Mouse (Mus musculus): Measurements from ENCODE around the gene Crybg2. TPM values are rescaled to one million over a fixed set of nuclear protein-coding genes. Genes with fewer than 3 reads are reported as not detected.

Crybg2 gene
- polyA plus RNA-seq, 1 experiment: not detected

DNA sequence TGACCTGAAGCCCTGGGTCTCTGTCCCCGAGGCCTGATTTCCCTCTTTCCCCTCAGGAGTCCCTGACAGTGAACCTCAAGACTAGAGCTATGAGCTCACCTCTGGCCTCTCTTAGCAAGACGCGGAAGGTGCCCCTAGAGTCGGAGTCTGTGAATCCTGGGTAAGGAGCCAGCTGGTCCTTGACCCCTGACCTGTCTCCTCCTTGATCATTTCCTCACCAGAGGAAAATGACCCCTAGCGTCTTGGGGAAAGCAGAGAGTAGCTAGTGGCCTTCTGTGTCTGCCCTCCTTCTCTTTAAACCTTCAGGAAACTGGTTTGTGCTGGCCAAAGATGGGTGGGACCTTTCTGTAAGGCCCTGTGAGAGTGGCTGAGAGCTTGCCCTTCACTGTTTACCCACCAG, 47.6 kb downstream of the Crybg2 start:
- H3ac ChIP-seq (ENCODE audit: control insufficient read depth, insufficient read length, low read depth): no peak overlapping the region
- H3K4me3 ChIP-seq (ENCODE audit: insufficient read depth, poor library complexity, severe bottlenecking): no peak overlapping the region
- H3K79me3 ChIP-seq (ENCODE audit: low read depth): no peaks in the 10 kb centered on the region
- H3K79me2 ChIP-seq (ENCODE audit: control insufficient read depth, insufficient read depth): no peaks in the 10 kb centered on the region
- no peaks in the 10 kb centered on the region for H3K36me3 ChIP-seq (ENCODE audit: control insufficient read depth, insufficient read depth)
- TF ChIP-seq CTCF (IDR thresholded peaks at IDR 0.05; ENCODE audit: control insufficient read depth, insufficient read depth, insufficient read length): no peak
- TF ChIP-seq USF1 (IDR thresholded peaks at IDR 0.05; ENCODE audit: low read depth): no peak
- no peak for TF ChIP-seq MYOG (IDR thresholded peaks at IDR 0.05; ENCODE audit: control insufficient read depth, extremely low read depth, insufficient read length)
- no peak for TF ChIP-seq FOSL1 (IDR thresholded peaks at IDR 0.05; ENCODE audit: insufficient read depth, low read length, poor library complexity, severe bottlenecking)
- no peak for TF ChIP-seq MYOD1 (IDR thresholded peaks at IDR 0.05; ENCODE audit: control insufficient read depth, insufficient read length, low read depth)
- no peak for TF ChIP-seq MAX (IDR thresholded peaks at IDR 0.05)
- no peak for TF ChIP-seq CEBPB (IDR thresholded peaks at IDR 0.05; ENCODE audit: low read depth)
- H3K27me3 ChIP-seq (ENCODE audit: control insufficient read depth, insufficient read depth, insufficient read length): no peaks in the 10 kb centered on the region

DNA sequence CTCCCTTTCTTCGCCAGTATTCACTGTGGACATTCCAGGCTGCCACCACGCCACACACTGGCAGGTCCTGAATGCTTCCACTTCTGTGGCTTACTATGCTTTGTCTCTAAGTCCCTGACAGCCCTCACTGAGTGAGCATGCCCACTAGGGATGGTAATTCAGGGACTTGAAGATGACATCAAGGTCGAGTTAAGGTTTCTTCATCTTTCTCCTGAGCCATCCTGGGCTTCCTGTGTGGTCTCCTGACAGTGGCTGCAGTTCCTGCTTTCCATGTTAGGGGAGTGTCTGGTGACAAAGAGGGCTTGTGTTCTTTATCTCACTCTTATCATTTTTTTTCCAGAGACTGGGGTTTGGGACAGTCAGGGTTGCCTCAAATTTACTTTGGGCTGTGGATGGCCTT, 50.0 kb downstream of the Crybg2 start:
- H3K27me3 ChIP-seq (ENCODE audit: control insufficient read depth, insufficient read depth, insufficient read length): no peaks in the 10 kb centered on the region
- H3ac ChIP-seq (ENCODE audit: control insufficient read depth, insufficient read length, low read depth): no peak overlapping the region
- no peak overlapping the region for H3K4me3 ChIP-seq (ENCODE audit: insufficient read depth, poor library complexity, severe bottlenecking)
- no peaks in the 10 kb centered on the region for H3K36me3 ChIP-seq (ENCODE audit: control insufficient read depth, insufficient read depth)
- no peaks in the 10 kb centered on the region for H3K79me3 ChIP-seq (ENCODE audit: low read depth)
- H3K79me2 ChIP-seq (ENCODE audit: control insufficient read depth, insufficient read depth): no peaks in the 10 kb centered on the region
- no peak for TF ChIP-seq USF1 (IDR thresholded peaks at IDR 0.05; ENCODE audit: low read depth)
- no peak for TF ChIP-seq MYOG (IDR thresholded peaks at IDR 0.05; ENCODE audit: control insufficient read depth, extremely low read depth, insufficient read length)
- TF ChIP-seq CTCF (IDR thresholded peaks at IDR 0.05; ENCODE audit: control insufficient read depth, insufficient read depth, insufficient read length): no peak
- TF ChIP-seq FOSL1 (IDR thresholded peaks at IDR 0.05; ENCODE audit: insufficient read depth, low read length, poor library complexity, severe bottlenecking): no peak

DNA sequence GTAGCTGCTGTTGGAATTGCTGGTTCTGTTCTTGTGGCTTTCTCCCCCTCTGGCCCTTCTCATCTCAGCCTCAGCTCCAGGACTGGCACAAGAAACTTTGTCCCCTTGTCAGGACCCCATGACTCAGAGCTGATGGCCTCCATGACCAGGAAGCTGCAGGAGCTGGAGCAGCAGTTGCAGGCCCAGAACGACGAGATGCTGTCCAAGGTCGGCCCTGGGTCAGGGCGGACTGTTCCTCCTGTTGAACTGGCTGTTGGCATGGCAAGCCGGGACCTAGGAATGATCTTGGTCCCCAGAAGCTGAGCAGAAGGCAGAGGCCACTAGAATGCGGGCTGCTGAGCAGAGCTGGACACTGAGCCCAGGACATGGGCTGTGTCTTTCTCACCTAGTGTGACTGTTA, 51.8 kb downstream of the Crybg2 start:
- no peaks in the 10 kb centered on the region for H3K36me3 ChIP-seq (ENCODE audit: control insufficient read depth, insufficient read depth)
- no peaks in the 10 kb centered on the region for H3K27me3 ChIP-seq (ENCODE audit: control insufficient read depth, insufficient read depth, insufficient read length)
- TF ChIP-seq MYOD1 (IDR thresholded peaks at IDR 0.05; ENCODE audit: control insufficient read depth, insufficient read length, low read depth): no peak
- TF ChIP-seq MYOG (IDR thresholded peaks at IDR 0.05; ENCODE audit: control insufficient read depth, extremely low read depth, insufficient read length): no peak
- TF ChIP-seq FOSL1 (IDR thresholded peaks at IDR 0.05; ENCODE audit: insufficient read depth, low read length, poor library complexity, severe bottlenecking): no peak
- TF ChIP-seq CEBPB (IDR thresholded peaks at IDR 0.05; ENCODE audit: low read depth): no peak
- TF ChIP-seq USF1 (IDR thresholded peaks at IDR 0.05; ENCODE audit: low read depth): no peak
- TF ChIP-seq MAX (IDR thresholded peaks at IDR 0.05): no peak
- no peak overlapping the region for H3ac ChIP-seq (ENCODE audit: control insufficient read depth, insufficient read length, low read depth)
- no peaks in the 10 kb centered on the region for H3K79me2 ChIP-seq (ENCODE audit: control insufficient read depth, insufficient read depth)
- no peaks in the 10 kb centered on the region for H3K79me3 ChIP-seq (ENCODE audit: low read depth)
- no peak overlapping the region for H3K4me3 ChIP-seq (ENCODE audit: insufficient read depth, poor library complexity, severe bottlenecking)

DNA sequence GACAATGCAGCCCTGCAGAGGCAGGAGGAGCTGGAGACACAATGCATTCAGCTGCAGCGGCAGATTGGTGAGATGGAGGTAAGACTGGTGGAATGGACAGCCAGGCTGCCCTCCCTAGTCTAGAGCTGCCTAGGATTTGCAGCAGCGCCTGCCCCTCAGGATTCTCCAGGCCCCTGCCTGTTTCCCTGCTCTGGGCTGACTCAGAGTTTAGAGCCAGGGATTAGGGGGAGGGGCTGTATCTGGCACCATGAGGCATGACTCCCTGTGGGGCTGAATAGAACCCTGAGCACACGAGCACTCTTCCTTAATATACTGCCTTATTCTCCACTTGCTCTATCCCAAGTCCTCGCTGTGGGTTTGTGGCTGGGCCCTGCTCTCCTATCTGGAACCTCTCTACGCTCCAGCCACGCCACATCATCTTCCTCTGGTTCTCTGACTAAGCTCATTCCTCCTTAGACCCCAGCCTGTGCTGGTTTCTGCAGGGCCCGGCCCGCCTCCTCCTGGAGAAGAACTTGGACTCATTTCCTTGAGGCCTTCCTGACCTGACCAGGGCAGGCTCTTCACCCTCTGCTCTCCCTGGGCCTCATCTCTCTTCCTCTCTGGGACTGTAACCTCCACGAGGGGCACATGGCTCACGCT, 52.9 kb downstream of the Crybg2 start:
- Histone ChIP-seq H3K79me3 (ENCODE audit: low read depth) (no peaks in the 10 kb centered on the region), H3K79me2 (ENCODE audit: control insufficient read depth, insufficient read depth) (no peaks in the 10 kb centered on the region), H3K4me3 (ENCODE audit: insufficient read depth, poor library complexity, severe bottlenecking) (no peak overlapping the region), H3K36me3 (ENCODE audit: control insufficient read depth, insufficient read depth) (no peaks in the 10 kb centered on the region), H3K27me3 (ENCODE audit: control insufficient read depth, insufficient read depth, insufficient read length) (no peaks in the 10 kb centered on the region), H3ac (ENCODE audit: control insufficient read depth, insufficient read length, low read depth) (no peak overlapping the region)
- TF ChIP-seq CEBPB (IDR thresholded peaks at IDR 0.05; ENCODE audit: low read depth): no peak
- TF ChIP-seq MYOD1 (IDR thresholded peaks at IDR 0.05; ENCODE audit: control insufficient read depth, insufficient read length, low read depth): no peak
- TF ChIP-seq CTCF (IDR thresholded peaks at IDR 0.05; ENCODE audit: control insufficient read depth, insufficient read depth, insufficient read length): no peak
- TF ChIP-seq USF1 (IDR thresholded peaks at IDR 0.05; ENCODE audit: low read depth): no peak
- TF ChIP-seq FOSL1 (IDR thresholded peaks at IDR 0.05; ENCODE audit: insufficient read depth, low read length, poor library complexity, severe bottlenecking): no peak
- TF ChIP-seq MAX (IDR thresholded peaks at IDR 0.05): no peak
- TF ChIP-seq MYOG (IDR thresholded peaks at IDR 0.05; ENCODE audit: control insufficient read depth, extremely low read depth, insufficient read length): no peak

DNA sequence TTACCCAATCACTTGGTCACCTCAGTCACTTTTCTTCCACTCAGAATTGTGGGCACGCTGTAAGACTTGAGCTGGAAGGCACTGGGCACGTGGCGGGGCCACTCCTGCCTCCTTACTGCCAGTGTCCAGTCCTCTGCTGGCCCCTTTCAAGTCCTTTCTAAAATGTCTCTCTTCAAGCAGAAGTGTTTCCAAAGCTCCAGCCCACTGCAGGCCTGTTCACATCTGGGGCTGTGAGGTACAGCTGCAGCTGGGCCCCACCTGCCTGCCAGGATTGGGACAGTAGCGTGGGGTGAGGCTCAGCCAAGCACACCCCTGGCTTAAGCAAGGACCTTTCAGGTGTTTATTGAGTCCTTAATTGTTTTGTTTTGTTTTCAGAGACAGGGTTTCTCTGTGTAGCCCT, 53.4 kb downstream of the Crybg2 start:
- Histone ChIP-seq H3K36me3 (ENCODE audit: control insufficient read depth, insufficient read depth) (no peaks in the 10 kb centered on the region), H3K79me3 (ENCODE audit: low read depth) (no peaks in the 10 kb centered on the region), H3K79me2 (ENCODE audit: control insufficient read depth, insufficient read depth) (no peaks in the 10 kb centered on the region), H3K4me3 (ENCODE audit: insufficient read depth, poor library complexity, severe bottlenecking) (no peak overlapping the region), H3K27me3 (ENCODE audit: control insufficient read depth, insufficient read depth, insufficient read length) (no peaks in the 10 kb centered on the region), H3ac (ENCODE audit: control insufficient read depth, insufficient read length, low read depth) (no peak overlapping the region)
- TF ChIP-seq CTCF (IDR thresholded peaks at IDR 0.05; ENCODE audit: control insufficient read depth, insufficient read depth, insufficient read length) (no peak), MYOD1 (IDR thresholded peaks at IDR 0.05; ENCODE audit: control insufficient read depth, insufficient read length, low read depth) (no peak)
